14 mouse cellular contexts compared by ENCODE assay signal in genomic region chr11:5435493-5435892, GRCm38 (mm10).
"Had no signal": no experiment of that assay in that cellular context is flagged by ENCODE, and none has a peak within 500 bp of the region (broad histone marks: within the 10 kb centered on the region; RNA-seq: fewer than 3 reads in every experiment).

No protein-coding gene starts in this region.

- H3K9ac ChIP-seq: kidney, embryonic 15.5 days; limb, embryonic 15.5 days; liver, embryonic 12.5 days; lung, embryonic 14.5 days; midbrain, embryonic 15.5 days had no signal

- ATAC-seq: liver, embryonic 12.5 days; midbrain, embryonic 15.5 days had no signal

- H3K9me3 ChIP-seq: kidney, embryonic 15.5 days; limb, embryonic 15.5 days; liver, embryonic 12.5 days; midbrain, embryonic 15.5 days had no signal

- H3K36me3 ChIP-seq: kidney, embryonic 15.5 days; limb, embryonic 15.5 days; liver, embryonic 12.5 days; midbrain, embryonic 15.5 days had no signal

- H3K4me2 ChIP-seq: kidney, embryonic 15.5 days; limb, embryonic 15.5 days; liver, embryonic 12.5 days; lung, embryonic 14.5 days; midbrain, embryonic 11.5 days; midbrain, embryonic 15.5 days had no signal

- H3K27me3 ChIP-seq: kidney, embryonic 15.5 days; limb, embryonic 15.5 days; liver, embryonic 12.5 days; midbrain, embryonic 15.5 days had no signal

- H3K4me3 ChIP-seq: kidney, embryonic 15.5 days; left cerebral cortex, adult 2 months; limb, embryonic 15.5 days; liver, embryonic 12.5 days; midbrain, embryonic 15.5 days had no signal

- H3K27ac ChIP-seq: kidney, embryonic 15.5 days; left cerebral cortex, adult 2 months; limb, embryonic 15.5 days; liver, embryonic 12.5 days; midbrain, embryonic 15.5 days had no signal

- DNase-seq: kidney, adult 2 months; kidney, postnatal 14 days; lung, embryonic 14.5 days; lung, postnatal 10 days; lung, postnatal 4 days; right cerebral cortex, adult 18-20 months; right cerebral cortex, postnatal 25 days; thymus, postnatal 36 days had no signal
